Mouse (Mus musculus) lung, embryonic 16.5 days (tissue): ENCODE data around the gene Chrna9. TPM values are rescaled to one million over a fixed set of nuclear protein-coding genes. Genes with fewer than 3 reads are reported as not detected.

Source experiments
- ATAC-seq: fragments of 200-750 bp; cut with Nextera tagmentation; 2 replicates; pipeline ENCODE4 v1.8.0; 2017; ENCODE audit warnings: low read depth, mild to moderate bottlenecking, moderate library complexity
- H3K27ac ChIP-seq: fragments of 300-500 bp; sonication (generic); 2 replicates; pipeline ENCODE4 v1.5.1; 2014; ENCODE audit warnings: mild to moderate bottlenecking, control low read depth, low read length
- H3K27me3 ChIP-seq: fragments of 300-500 bp; sonication (generic); 2 replicates; pipeline ENCODE4 v1.6.1; 2014; ENCODE audit warnings: low read depth, low read length, mixed read lengths; ENCODE audit not compliant: control insufficient read depth, insufficient read depth
- H3K36me3 ChIP-seq: fragments of 300-500 bp; sonication (generic); 2 replicates; pipeline ENCODE4 v1.6.1; 2014; ENCODE audit warnings: low read length; ENCODE audit not compliant: control insufficient read depth, insufficient read depth
- H3K4me1 ChIP-seq: fragments of 300-500 bp; sonication (generic); replicated peaks from 2 replicates; pipeline ENCODE4 v1.6.1; 2014; ENCODE audit warnings: low read length, mixed read lengths; ENCODE audit not compliant: control insufficient read depth, insufficient read depth
- H3K4me2 ChIP-seq: fragments of 300-500 bp; sonication (generic); 2 replicates; pipeline ENCODE4 v1.6.1; 2014; ENCODE audit warnings: low read depth, low read length, control low read depth
- H3K4me3 ChIP-seq: fragments of 300-500 bp; sonication (generic); 2 replicates; pipeline ENCODE4 v1.5.1; 2014; ENCODE audit warnings: mild to moderate bottlenecking, low read length, control low read depth
- H3K9ac ChIP-seq: fragments of 300-500 bp; sonication (generic); 2 replicates; pipeline ENCODE4 v1.6.1; 2014; ENCODE audit warnings: low read length, control low read depth
- H3K9me3 ChIP-seq: fragments of 300-500 bp; sonication (generic); 2 replicates; pipeline ENCODE4 v1.6.1; 2016; ENCODE audit warnings: low read length; ENCODE audit not compliant: control insufficient read depth
- WGBS: fragments of 180-500 bp; shearing (Covaris S2); extraction: QIAGEN DNeasy Blood & Tissue Kit; methylation state at CpG from one replicate; pipeline ENCODE4 v1.1.7; 2014; 5-methylcytosine and 5-hydroxymethylcytosine counted together
- polyA plus RNA-seq: library from polyadenylated mRNA; unstranded; fragments of >200 nt; fragmentation: Nextera tagmentation; extraction: Ambion mirVana; gene quantifications from 2 replicates; pipeline ENCODE4 v1.2.1, GENCODE M21; 2015

Gene Chrna9
- polyA plus RNA-seq, 1 experiment from 2014 or later, result 0.75 TPM

DNA sequence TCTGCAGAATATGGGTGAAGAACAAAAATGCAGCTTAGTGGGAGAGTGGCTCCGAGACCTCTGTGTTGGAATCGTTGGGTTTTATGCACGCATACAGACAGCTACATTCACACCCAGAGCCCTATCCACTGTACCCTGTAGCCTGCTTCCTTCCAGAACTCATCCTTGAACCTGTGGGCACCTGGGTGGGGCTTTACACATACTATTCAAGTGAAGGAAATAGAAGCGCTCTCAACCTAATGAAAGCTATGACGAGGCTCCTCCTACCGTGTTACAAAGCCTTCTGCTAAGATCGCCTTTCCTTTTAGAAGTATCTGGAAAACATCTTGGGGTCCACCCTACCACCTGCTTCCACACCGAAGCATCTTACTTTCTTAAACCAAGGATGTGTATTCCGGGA, 21.6 kb upstream of the Chrna9 start:
- no peaks in the 10 kb centered on the region for H3K36me3 ChIP-seq
- no peaks in the 10 kb centered on the region for H3K4me1 ChIP-seq
- H3K4me3 ChIP-seq, result no peak overlapping the region
- no peak overlapping the region for H3K27ac ChIP-seq
- no peak for ATAC-seq
- H3K4me2 ChIP-seq, result no peak overlapping the region
- H3K9me3 ChIP-seq, result no peaks in the 10 kb centered on the region
- H3K9ac ChIP-seq, result no peak overlapping the region
- no peaks in the 10 kb centered on the region for H3K27me3 ChIP-seq
- 89% methylated on average over 9 of the region's 9 CpGs for WGBS

DNA sequence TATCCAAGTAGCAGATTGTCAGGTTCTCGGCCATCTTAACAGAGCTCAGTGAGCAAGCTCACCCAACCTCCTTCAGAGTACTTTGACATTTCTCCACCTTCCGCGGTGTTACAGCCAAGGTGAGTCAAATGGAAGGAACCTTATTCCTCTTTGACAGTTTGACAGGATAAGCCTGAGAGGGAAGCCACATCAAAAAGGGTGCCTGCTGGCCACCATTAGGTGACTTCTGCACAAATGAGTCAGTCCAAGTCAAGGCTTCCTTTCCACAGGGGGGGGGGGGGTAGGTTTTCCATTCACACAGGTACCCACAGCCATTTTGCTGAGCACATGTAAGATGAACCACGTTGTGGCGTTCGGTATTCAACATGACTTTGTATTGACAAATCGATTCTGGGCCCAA, 20.4 kb upstream of the Chrna9 start:
- H3K9ac ChIP-seq, result no peak overlapping the region
- no peaks in the 10 kb centered on the region for H3K4me1 ChIP-seq
- no peak overlapping the region for H3K4me2 ChIP-seq
- H3K27ac ChIP-seq, result no peak overlapping the region
- no peaks in the 10 kb centered on the region for H3K27me3 ChIP-seq
- no peak overlapping the region for H3K4me3 ChIP-seq
- WGBS, result 84% methylated on average over 7 of the region's 7 CpGs
- ATAC-seq, result no peak
- no peaks in the 10 kb centered on the region for H3K9me3 ChIP-seq
- no peaks in the 10 kb centered on the region for H3K36me3 ChIP-seq

DNA sequence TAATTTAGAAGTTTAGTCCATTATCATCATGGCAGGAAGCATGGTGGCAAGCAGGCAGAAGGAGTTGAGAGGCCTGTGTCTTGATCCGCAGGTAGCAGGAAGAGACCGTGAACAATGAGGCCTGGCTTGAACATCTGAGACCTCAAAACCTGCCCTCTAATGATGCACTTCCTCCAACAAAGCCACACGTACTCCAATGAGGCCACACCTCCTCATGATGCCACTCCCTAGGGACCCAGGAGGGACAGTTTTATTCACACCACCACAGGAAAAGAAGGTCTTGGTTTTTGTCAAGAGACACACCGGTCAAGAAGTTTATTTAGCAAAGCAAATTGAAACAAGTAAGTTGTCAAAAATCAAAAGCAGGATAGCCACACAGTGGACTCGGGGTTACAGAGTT, 17.8 kb upstream of the Chrna9 start:
- Histone ChIP-seq H3K36me3 (no peaks in the 10 kb centered on the region), H3K4me1 (no peaks in the 10 kb centered on the region), H3K9ac (no peak overlapping the region), H3K4me2 (no peak overlapping the region), H3K27ac (no peak overlapping the region), H3K27me3 (no peaks in the 10 kb centered on the region), H3K9me3 (no peaks in the 10 kb centered on the region), H3K4me3 (no peak overlapping the region)
- WGBS, result 79% methylated on average over 5 of the region's 5 CpGs
- ATAC-seq, result no peak

DNA sequence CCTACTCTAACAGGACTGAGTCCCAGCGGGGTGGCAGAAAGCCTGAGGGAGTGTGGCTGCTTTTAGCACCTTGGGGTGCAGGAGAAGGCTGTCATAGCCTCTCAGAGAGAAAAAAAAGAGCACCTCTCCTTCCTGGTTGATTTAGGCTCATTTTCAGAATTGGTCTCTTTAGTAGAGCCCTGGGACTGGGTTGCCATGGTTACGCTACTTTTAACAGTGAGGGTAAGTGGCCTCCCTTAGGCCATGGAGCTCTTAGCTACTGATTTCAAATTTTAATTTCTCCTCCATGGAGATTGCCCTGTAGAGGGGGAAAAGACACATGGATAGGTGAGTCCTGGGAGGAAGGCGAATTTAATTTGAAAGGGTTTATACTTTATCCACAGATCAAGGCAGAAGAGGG, 16.1 kb upstream of the Chrna9 start:
- Histone ChIP-seq H3K9me3 (no peaks in the 10 kb centered on the region), H3K4me2 (no peak overlapping the region), H3K27me3 (no peaks in the 10 kb centered on the region), H3K4me3 (no peak overlapping the region), H3K36me3 (no peaks in the 10 kb centered on the region), H3K4me1 (no peaks in the 10 kb centered on the region), H3K27ac (no peak overlapping the region), H3K9ac (no peak overlapping the region)
- ATAC-seq, result peak; percentile 54; the same call in 1 of the 2 replicates
- 75% methylated on average over 3 of the region's 3 CpGs for WGBS

DNA sequence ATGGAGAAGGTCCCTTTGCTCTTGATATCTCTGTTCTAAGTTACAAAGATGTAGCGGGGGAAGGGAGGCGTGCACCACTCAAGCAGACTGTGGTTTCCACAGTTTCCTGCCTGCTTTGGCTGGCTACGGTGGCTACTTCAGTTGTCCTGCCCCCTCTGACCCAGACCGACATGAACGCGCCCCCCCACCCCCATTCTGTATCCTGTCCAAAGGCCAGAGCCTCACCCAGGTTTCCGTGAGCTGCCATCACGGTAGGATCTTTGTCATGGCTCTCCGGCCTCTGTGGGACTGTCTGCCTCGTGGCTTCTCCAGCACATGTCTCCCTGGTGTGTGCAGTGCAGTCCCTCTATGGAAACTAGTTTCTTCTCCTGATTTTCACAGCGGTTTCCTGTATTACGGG, 15.4 kb upstream of the Chrna9 start:
- WGBS, result 73% methylated on average over 12 of the region's 12 CpGs
- no peaks in the 10 kb centered on the region for H3K36me3 ChIP-seq
- ATAC-seq, result no peak

DNA sequence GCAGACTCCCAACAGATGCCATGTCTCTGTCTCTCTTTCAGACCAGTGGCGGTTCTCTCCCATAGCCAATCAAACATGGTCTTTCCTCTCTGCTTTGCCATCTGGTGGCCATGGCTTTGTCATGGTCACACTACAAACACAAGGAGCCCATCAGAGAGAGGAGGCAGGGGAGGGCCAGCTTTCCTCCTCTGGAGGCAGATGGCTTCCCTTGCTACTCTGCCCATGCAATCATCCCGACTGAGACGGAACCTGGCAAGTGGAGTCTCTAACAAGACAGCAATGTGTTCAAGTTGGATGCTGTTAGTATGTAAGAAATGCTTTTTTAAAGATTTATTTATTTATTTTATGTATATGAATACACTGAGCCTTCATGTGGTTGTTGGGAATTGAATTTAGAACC, 14.8 kb upstream of the Chrna9 start:
- 95% methylated on average over 3 of the region's 3 CpGs for WGBS

More for the DNA sequence above, 15.4 kb upstream of the Chrna9 start:
- Histone ChIP-seq H3K4me1 (no peaks in the 10 kb centered on the region), H3K9ac (no peak overlapping the region), H3K4me2 (no peak overlapping the region), H3K4me3 (no peak overlapping the region), H3K27ac (no peak overlapping the region), H3K27me3 (no peaks in the 10 kb centered on the region), H3K9me3 (no peaks in the 10 kb centered on the region)

DNA sequence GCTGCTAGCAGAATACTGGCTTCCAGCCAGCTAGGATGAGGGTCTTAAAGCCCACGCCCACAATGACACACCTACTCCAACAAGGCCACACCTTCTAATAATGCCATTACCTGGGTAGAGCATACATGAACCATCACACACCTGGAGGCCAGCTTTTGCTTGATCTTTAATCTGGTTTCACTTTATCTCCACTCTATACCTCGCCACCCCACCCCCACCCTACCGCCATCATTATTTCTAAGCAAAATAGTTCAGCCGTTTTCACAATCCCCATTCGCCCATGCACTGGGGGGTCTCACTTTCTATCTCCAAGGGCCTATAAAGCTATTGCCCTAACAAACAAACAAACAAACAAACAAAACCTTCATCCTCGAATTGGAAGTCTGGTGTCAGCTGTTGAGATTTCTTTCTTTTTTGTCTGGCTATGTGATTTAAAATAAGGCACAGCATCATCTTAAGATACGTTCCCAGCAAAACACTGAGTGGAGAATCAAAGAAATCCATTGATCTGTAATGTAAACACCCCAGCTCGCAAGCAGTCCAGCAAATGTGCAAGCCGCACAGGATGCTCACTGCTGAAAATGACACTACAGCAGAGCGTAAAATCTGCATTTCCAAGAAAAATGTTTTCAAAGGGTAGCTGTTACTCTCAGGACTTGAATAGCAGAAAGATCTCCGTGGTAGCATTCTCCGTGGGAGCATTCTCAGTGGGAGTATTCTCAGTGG, 13.9 kb upstream of the Chrna9 start:
- 68% methylated on average over 12 of the region's 12 CpGs for whole genome bisulfite sequencing
- H3K4me1 ChIP-seq, result no peaks in the 10 kb centered on the region
- H3K27me3 ChIP-seq, result no peaks in the 10 kb centered on the region
- no peak overlapping the region for H3K27ac ChIP-seq
- H3K36me3 ChIP-seq, result no peaks in the 10 kb centered on the region
- no peak overlapping the region for H3K9ac ChIP-seq
- no peak for ATAC-seq
- H3K4me3 ChIP-seq, result no peak overlapping the region
- H3K4me2 ChIP-seq, result no peak overlapping the region
- H3K9me3 ChIP-seq, result no peaks in the 10 kb centered on the region

More for the DNA sequence above, 14.8 kb upstream of the Chrna9 start:
- H3K9me3 ChIP-seq, result no peaks in the 10 kb centered on the region
- H3K36me3 ChIP-seq, result no peaks in the 10 kb centered on the region
- no peak overlapping the region for H3K4me2 ChIP-seq
- ATAC-seq, result no peak
- no peak overlapping the region for H3K9ac ChIP-seq
- no peak overlapping the region for H3K27ac ChIP-seq
- no peak overlapping the region for H3K4me3 ChIP-seq
- no peaks in the 10 kb centered on the region for H3K27me3 ChIP-seq
- no peaks in the 10 kb centered on the region for H3K4me1 ChIP-seq

DNA sequence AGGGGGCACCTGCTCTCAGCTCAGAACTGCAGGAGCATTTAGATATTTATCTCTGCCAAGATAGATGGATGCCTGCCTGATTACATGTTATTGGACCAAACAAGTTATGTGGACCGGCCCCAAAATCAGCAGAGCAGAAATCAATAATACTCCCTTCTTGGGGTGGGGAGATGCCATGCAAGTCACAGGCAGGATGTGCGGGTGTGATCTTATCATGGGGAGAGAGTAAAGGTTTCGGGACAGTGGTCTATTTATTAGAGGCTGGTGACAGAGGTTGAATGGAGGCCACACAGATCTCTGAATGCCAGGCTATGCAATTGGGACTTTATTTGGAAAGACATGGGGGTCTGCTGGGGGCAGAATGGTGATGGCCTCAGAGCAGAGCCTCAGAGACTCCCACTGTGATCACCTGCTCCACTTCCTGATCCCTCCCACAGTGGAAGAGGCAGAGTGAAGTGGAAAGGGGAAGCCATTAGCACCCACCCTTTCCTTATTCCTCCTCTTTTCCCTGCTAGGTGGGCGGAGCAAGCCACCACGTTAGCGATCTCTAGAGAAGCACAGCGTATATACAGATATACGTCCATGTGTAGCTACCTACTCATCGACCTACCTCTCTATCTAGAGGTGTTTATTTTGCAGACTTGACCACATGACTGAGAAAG, 13.1 kb upstream of the Chrna9 start:
- Histone ChIP-seq H3K9me3 (no peaks in the 10 kb centered on the region), H3K36me3 (no peaks in the 10 kb centered on the region), H3K4me2 (no peak overlapping the region), H3K27ac (no peak overlapping the region), H3K4me1 (no peaks in the 10 kb centered on the region), H3K27me3 (no peaks in the 10 kb centered on the region), H3K9ac (no peak overlapping the region), H3K4me3 (no peak overlapping the region)
- 62% methylated on average over 9 of the region's 9 CpGs for WGBS
- ATAC-seq, result no peak

DNA sequence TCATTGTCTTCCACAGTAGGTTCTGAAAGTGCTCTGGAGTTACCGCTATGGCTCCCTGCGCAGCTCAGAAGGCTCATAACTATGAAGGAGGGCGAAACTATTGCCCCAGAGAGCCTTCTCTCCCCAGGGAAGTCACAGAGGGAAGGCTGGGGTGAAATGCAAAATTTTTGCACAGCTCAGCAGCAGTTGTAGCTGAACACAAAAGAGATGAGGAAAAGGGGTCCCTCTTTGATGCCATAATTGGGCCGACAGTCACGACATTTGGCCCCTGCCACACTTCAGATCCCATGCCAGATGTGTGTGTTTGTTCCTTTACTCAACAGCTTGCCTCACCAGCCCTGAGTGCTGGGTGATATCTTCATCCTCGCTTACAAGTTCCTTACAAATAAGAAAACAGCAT, 8.1 kb upstream of the Chrna9 start:
- H3K27me3 ChIP-seq, result no peaks in the 10 kb centered on the region
- ATAC-seq, result no peak
- no peak overlapping the region for H3K27ac ChIP-seq
- H3K9me3 ChIP-seq, result no peaks in the 10 kb centered on the region
- WGBS, result 74% methylated on average over 6 of the region's 6 CpGs
- no peak overlapping the region for H3K4me2 ChIP-seq
- no peak overlapping the region for H3K9ac ChIP-seq
- no peaks in the 10 kb centered on the region for H3K36me3 ChIP-seq
- no peak overlapping the region for H3K4me3 ChIP-seq
- H3K4me1 ChIP-seq, result no peaks in the 10 kb centered on the region
